Mouse (Mus musculus) heart, postnatal 36 days (tissue): ENCODE results near the gene Atad5. TPM values are rescaled to one million over a fixed set of nuclear protein-coding genes. Genes with fewer than 3 reads are reported as not detected.
A peak's percentile ranks its signal among the peaks of the same experiment; 100 is the strongest.
"Not testable (repeated sequence)": the region's sequence is repeated elsewhere in the genome, so short reads cannot be mapped to it uniquely, and the experiment has no call there.

ENCODE experiments used
- DNase-seq, 2 experiments: peaks; one replicate each; pipeline ENCODE4 v3.0.0; 2021 to 2022
- intact Hi-C: fragments of 180-260 bp; cut with DNase I; formaldehyde crosslinking; loops from one replicate; pipeline ENCODE4 v1.15.1; 2025
- total RNA-seq, 2 experiments: library from RNA; stranded (reverse); gene quantifications; 2 replicates each; pipeline ENCODE4 v1.2.3; 2021

Gene Atad5
- 1 to 10 TPM in 1 of 2 experiments, under 1 TPM in 1; 0.81 to 1.0 TPM for total RNA-seq

DNA sequence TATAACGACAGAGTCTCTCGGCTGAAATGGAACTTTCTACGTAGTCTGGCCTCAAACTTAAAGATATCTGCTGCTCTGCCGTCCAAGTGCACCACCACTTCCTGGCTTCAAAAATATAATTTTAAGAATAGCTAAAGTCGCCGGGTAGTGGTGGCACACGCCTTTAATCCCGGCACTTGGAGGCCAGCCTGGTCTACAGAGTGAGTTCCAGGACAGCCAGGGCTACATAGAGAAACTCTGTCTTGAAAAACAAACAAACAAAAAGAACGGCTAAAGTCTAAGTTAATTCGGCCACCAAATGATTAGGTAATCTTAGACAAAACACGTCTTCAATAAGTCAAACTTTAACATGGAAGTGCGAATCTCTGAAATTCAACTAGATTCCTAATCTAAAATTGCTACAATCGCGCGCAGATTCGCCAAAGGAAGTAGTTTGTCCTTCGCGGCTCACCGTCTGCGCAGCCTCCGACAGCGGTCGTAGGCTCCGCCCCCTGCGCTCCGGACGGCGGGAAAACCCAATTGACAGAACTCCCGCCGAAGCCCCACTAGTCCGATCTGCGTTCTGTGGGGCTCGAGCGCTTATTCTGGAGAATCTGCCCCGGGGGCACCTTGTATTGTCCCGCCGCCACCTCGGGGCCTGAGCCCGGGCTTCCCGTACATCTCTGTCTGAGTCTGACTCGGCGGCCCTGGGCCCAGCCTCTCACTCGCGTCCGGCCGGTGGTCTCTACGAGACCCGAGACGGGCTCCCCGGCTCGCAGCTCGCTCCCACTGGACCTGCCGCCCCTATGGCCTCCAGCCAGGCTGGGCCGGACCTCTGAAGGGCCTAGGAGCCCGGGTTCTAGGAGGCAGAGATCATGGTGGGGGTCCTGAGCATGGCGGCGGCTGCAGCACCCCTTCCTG lies at the start of gene Atad5:
Gene Atad5, plus strand, starts transcription at position 484 of the 900 bp plus-strand sequence.
- intact Hi-C loops = loop anchor here (5.0 kb wide), 2 partner anchors 93 to 108 kb away; partner anchors contain the start of gene Rnf135
- DNase-seq = peak; percentile 90 to 96

DNA sequence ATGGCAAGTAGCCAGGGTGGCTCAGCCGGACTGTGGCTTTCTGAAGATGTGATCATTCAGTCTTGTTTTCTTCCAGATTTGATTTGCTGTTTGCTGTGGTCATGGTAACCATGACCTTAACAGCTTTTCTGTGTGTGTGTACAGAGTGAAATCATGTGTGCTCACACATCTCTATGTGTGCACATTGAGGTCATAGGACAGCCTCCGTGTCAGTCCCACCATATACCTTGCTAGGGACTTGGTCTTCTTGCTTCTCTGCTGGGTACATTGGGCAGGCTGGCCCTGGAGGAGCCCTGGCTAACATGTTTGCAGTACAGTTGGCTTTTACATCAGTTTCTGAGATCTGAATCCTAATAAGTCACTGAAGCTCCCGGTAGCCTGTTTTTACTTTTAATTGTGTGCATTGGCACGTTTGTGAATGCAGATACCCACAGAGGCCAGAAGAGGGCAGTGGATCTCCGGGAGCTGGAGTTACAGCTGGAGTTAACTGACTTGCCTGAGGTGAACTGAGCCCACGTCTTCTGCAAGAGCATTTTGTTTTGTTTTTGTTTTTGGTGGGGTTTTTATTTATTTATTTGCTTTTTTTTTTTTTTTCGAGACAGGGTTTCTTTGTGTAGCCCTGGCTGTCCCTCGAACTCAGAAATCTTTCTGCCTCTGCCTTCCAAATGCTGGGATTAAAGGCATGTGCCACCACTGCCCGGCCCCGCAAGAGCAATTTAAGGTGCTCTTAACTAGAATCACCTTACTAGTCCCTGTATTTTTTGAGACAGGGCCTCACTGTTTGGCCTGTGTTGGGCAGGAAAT lies 46.4 kb upstream of the Atad5 start:
- DNase-seq = peak; percentile 37 to 39
- intact Hi-C loops = loop anchor here (5.0 to 10.0 kb wide), 2 partner anchors 92 to 154 kb away; no protein-coding TSS in a partner anchor

DNA sequence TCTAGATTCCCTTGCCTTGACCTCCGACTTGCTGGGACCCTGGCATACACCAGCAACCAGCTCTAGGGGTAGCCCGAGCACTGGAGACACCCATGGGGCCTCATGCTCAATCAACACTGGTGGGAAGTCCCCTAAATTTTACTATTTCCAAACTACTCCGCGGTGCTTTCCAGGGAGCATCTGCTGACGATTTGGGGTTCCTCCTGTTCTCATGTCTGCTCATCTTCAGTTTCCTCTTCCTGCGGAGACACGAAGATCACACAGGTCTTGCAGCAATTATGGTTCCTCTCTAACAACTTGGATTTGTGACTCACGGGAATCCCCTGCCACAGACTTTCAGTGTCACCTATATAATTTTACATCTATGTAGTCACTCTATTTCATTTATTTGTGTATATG lies 45.8 kb upstream of the Atad5 start:
- no peak for DNase-seq
- intact Hi-C loops = loop anchor here (5.0 to 10.0 kb wide), 2 partner anchors 91 to 154 kb away; no protein-coding TSS in a partner anchor

DNA sequence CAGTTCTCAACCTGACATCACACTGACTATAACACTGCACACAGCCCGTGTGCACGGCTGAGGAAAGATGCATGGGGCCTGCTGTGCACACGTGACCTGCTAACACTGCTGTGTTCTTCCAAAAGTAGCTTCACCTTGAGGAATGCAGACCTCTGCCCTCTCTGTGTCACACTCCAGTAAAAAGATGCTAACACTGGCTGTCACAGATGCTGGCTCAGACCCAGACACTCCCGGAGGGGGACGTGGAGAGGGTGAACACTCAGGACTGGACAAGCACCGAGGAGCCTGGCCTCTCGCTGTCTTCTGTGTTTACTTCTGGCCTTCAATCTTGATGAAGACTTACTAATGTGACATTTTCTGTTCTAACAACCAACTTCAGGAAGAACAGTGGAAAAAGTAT lies 42.3 kb upstream of the Atad5 start:
- DNase-seq = no peak
- intact Hi-C loops = loop anchor here (10.0 kb wide), 1 partner anchor 88 kb away; no protein-coding TSS in a partner anchor

DNA sequence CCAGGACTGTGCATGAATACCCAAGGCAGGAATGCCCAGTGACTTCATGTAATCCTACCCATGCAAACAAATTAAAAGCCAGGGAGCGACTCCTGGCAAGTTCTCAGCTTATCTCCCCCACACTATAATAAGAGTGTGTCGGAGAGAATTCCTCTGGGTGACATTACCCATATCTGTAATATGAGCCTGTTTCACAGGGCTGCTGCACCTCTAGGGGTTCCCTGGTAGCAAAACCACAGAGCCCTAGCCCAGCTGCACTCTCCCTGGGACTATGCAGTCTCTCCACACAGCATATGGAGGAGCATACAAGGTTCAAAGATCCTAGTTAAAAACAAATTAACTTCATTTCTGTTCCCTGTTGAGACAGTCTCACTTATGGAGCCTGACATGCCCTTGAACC lies 39.1 kb upstream of the Atad5 start:
- DNase-seq = peak in 1 of 2 experiments; percentile 18
- intact Hi-C loops = no loop called here

DNA sequence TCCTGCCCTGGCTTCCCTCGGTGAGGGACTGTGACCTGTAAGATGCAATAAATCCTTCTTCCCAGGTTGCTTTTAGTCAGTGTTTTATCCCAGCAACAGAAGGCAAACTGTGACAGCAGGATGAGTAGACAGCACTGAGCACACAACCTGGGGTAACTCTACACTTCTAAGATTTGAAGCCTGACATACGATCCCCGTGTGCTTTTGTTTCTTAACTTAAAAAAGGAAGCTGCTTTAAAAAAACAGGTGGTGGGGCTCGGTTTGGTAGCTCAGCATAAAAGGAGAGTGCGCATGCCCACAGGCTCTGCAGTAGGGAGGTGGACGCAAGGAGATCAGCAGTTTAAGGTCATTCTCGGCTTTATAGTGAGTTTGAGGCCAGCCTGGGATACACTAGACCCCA lies 36.7 kb upstream of the Atad5 start:
- DNase-seq = no peak
- intact Hi-C loops = no loop called here

DNA sequence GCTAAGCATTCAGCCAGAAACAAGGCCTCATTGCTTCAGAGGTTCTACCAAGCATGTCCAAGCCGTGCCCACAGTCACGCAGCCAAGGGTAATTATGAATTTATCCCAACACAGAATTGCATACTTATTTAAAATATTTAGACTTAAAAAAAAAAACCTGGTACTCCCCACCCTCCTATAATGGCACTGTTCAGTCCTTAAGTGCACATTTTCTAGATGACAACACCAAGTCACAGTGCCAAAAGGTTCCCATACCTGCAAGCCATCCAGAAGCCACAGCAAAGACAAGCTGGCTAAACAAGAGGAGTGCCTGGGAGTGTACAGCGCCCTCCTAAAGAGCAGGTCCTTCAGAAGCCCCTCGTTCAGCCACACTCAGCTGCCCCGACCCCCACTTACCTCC lies 36.0 kb upstream of the Atad5 start:
- intact Hi-C loops = no loop called here
- no peak for DNase-seq

DNA sequence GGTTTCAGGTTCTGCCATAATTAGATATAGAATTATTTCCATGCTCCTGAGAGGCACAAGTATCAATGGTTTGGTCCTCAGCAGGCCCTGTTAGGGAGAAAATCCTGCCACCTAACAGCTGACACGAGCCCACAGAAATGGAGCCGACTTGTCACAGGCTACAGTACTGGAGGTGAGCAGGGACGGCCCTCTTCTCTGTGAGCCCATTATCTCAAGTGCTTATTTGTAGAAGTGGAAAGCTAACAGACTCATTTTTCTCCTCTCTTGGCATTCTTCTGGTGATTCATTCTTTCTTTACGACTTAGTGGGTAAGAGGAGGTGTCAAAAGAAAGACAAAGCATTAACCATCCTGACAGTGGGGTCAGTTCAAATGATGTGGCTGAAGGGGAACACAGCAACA lies 34.5 kb upstream of the Atad5 start:
- no peak for DNase-seq
- intact Hi-C loops = no loop called here

DNA sequence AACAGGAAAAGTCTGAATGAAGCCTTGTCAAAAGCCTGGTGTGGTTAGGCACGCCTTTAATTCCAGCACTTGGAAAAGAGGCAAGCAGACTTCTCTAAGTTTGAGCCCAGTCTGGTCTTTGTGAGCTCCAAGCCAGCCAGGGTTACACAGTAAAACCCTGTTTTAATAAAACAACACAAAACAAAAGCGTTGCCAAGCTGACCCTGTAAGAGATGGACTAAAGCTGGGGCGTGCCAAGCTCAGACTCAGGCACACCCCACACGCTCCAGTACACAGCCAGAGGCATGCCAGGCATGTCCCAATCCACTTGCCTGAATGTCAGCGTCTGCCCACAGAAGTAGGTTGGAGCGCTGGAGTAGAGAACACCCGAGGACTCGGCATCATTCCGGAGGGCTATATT lies 33.1 kb upstream of the Atad5 start:
- no peak for DNase-seq
- intact Hi-C loops = no loop called here

DNA sequence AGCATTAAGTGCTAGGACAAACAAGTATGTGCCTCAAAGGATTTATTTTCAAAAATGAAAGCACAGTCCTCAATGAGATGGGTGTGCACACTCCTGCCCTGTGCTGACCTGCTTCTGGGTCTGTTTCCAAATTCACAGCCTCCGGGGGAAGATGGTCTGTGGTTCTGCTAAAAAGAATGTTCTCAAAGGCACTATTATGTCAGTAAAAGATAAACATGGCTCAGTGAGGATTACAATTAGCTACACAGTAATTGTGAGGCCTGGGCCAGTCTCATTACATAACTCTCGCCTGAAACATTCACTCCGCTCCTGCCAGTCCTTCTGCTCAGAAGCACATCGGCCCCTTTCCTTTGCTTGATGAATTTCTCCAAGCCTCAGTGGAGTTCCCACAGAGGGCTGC lies 27.0 kb upstream of the Atad5 start:
- DNase-seq = peak; percentile 10 to 36
- intact Hi-C loops = no loop called here

DNA sequence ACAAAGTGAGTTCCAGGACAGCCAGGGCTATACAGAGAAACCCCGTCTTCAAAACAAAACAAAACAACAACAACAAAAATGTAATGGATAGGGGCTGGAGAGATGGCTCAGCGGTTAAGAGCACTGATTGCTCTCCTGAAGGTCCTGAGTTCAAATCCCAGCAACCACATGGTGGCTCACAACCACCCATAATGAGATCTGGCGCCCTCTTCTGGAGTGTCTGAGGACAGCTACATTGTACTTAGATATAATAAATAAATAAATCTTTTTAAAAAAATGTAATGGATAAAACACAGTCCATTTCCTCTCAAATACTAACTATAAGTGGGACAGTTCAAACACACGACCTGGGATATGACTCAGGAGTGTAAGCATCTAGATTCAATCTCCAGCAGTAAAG lies 22.8 kb upstream of the Atad5 start:
- DNase-seq, intact Hi-C loops: not testable (repeated sequence)

DNA sequence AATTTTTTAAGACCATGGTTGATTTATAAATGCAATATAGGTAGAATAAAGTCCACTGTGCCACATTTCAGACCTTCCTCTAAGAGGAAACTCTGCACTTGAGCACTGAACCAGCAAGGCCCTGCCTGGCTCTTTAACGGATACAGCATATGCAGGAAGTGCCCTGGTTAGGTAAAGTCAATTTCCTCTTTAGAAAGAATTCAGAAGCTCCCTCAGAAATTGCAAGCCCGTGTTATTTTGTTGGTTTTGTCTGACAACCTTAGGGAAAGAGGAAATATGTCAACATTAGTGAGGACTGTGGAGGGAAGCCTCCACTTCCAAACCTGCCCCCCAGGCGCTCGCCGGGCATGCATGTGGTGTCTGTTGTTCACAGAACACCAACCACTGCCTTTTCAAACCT lies 21.6 kb upstream of the Atad5 start:
- intact Hi-C loops = no loop called here

DNA sequence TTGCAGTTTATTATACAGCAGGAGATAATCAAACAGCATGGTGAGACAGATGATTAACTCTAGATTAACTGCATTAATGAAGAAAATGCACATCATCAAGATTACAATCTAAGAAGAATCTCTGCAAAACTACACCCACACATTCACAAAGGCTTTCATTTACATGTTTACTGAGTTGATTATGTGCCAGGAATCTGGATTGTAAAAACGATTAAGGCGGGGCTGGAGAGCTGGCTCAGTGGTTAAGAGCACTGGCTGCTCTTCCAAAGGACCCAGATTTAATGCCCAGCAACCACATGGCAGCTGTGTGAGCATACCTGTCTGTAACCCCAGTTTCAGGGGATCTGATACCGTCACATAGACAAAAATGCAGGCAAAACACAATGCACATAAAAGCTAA lies 19.4 kb upstream of the Atad5 start:
- intact Hi-C loops = no loop called here
- no peak for DNase-seq

More for the DNA sequence above, 21.6 kb upstream of the Atad5 start:
- DNase-seq = no peak

DNA sequence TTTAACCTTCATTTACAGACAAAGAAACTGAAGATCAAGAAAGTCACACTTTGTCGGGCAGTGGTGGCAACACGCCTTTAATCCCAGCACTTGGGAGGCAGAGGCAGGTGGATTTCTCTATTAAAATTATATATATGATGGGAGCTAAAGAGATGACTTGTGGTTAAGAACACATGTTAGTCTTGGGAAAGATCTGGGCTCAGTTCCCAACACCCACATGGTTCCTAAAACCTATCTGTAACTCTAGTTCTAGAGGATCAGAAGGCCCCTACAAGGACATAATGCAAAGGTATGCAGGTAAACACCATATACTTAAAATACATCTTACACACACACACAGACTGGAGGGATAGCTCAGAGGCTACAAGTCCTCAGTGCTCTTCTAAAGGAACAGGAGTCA lies 18.2 kb upstream of the Atad5 start:
- intact Hi-C loops = no loop called here
- no peak for DNase-seq

DNA sequence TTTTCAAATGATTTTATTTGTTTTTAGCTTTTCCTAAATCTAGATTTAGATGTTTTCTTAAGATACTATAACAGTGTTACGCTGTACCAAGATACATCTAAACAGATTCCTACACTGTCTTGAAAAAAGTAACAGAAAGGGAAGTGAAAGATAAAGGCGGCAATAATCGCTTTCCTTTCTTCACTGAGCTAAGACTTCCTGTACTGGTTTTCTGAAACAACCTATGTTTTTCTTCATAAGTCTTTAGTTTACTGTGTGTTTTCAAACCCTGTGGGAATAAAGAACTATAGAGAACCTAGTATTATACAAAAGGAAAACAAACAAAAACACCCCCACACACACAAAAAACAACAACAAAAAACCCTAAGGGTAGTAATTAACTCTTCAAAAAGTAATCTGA lies 16.8 kb upstream of the Atad5 start:
- no peak for DNase-seq
- intact Hi-C loops = no loop called here

DNA sequence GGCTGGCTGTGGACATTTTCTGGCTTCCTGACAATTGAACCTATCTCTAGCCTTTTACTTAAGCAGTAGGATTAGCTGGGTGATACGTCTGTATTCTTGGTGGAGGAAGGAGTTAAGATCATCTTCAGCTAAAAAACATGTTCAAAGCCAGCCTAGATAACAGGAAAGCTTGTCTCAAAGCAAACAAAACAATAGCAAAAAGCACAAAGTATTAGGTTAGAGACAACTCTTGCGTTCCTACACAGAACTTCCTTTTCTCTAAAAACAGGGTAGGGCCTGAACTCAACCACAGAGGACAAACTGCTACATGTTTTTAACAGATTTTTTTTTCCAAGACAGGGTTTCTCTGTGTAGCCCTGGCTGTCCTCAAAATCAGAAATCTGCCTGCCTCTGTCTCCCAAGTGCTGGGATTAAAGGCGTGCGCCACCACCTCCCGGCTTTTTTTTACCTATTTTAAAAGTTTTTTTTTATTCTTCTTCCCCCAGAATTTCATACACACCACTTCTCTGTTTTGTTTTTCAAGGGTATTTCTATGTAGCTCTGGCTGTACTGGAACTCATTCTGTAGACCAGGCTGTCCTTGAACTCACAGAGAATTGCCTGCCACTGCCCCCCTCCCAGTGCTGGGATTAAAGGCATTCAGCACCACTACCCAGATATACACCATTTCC lies 13.5 kb upstream of the Atad5 start:
- intact Hi-C loops = no loop called here
- no peak for DNase-seq

DNA sequence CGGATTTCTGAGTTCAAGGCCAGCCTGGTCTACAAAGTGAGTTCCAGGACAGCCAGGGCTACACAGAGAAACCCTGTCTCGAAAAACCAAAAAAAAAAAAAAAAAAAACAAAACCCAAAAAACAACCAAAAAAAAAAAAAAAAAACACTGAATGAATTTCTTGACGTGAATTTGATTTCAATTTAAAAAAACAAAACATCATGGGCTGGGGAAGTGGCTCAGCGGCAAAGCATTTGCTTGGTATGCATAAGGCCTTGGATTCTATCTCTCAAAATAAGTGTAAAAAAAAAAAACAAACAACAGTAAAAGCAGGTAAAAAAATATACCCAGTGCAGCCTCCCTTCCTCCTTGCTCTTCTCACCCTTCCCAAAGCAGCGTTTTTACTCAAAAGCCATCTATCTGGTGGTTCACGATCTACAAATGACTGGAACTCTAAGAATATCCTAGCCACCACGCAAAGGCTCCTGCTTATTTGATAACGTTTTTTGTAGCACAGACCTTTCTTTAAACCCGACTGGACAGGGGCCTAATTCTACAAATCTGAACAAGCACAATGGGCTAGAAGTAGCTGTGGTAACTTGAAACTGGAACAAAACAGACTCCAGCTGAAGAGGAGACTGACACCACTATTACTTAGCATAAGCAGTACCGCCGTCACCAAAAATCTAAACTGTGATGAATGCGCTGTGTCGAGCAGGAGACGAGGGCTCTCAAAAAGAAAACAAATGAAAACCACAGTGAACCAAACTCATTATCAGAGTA lies 11.2 kb upstream of the Atad5 start:
- no peak for DNase-seq
- intact Hi-C loops = no loop called here

DNA sequence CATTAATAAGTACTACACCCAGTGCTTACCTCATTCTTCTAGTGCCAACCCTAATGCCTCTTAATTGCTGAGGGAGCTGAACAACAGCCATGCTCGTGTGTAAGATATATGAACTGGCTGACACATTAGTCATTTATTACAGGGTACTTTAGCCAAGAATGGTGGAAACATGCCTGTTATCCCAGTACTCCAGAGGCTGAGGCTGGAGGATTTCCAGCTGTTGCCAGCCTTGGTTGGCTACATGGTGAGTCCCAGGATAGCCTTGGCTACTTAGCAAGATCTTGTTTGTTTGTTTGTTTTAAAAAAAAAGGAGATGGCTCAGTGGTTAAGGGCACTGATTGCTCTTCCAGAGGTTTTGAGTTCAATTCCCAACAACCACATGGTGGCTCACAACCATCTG lies 10.4 kb upstream of the Atad5 start:
- intact Hi-C loops = no loop called here

DNA sequence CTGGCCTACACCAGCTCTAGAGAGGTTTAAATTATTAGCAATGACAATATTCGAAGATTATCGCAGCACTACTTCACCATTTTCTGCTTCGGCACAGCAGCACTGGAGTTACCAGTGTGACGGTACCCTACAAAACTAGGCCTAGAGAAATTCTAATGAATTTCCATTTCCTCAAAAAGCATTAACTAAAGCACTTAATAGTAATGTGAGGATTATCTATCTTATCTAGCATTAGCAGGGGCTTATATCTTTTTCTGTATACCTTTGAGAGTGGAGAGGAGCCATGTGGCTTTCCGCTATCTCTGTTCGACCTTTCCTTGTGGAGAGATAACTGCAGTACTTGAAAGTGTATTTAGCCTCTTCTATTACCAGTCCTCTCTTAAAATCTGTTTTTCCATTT lies 9.4 kb upstream of the Atad5 start:
- intact Hi-C loops = no loop called here
- DNase-seq = no peak

More for the DNA sequence above, 10.4 kb upstream of the Atad5 start:
- DNase-seq = no peak

DNA sequence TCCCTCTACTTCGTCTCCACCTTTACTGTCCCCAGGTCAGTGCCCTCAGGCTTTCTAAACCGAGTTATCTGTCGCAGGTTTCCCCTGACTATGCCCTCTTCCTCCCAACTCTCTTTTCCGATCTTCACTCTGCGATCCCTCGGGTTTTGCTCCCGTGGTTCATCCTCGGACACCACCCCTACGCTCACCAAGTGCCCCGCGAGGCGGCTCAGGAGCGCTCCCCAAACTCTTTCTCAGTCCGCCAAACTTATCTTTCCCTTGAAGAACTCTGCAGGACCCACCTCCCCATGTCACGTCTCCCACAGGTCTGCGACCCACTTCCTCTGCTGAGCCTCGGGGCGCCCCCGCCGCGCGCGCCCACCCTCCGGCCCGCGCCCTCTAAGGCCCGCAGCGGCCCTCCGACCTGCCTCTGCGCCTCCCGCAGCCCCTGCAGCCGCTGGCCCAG lies 8.8 kb upstream of the Atad5 start:
- intact Hi-C loops = no loop called here
- DNase-seq = peak in 1 of 2 experiments; percentile 52
